Mouse (Mus musculus) heart, adult 18-20 months (tissue): ENCODE measurements around the gene Limk2. TPM values are rescaled to one million over a fixed set of nuclear protein-coding genes. Genes with fewer than 3 reads are reported as not detected.

Experiments
- DNase-seq, 2 experiments: peaks; one replicate each; pipeline ENCODE4 v3.0.0; 2021 to 2022; ENCODE audit warnings: mixed read lengths in 1 of 2
- long read RNA-seq, 2 experiments: library from polyadenylated mRNA; stranded (forward); transcript quantifications; one replicate each; pipeline ENCODE4 v2.0.0; 2021
- total RNA-seq, 2 experiments: library from RNA; stranded (reverse); gene quantifications; 2 replicates each; pipeline ENCODE4 v1.2.3; 2021

The Limk2 gene
- 10 to 100 TPM; 15.1 to 17.0 TPM for total RNA-seq
- long read RNA-seq, experiment 1, transcript Limk2-203 (15 exons, 3,693 nt) = major isoform, 6 of 15 reads
- long read RNA-seq, experiment 1, partial matches to known transcripts = 0 of 15 reads
- long read RNA-seq, experiment 1, other reads (novel, unspliced or antisense) = 5 of 15 reads
- long read RNA-seq, experiment 2, transcript Limk2-203 (15 exons, 3,693 nt) = major isoform, 6 of 14 reads
- long read RNA-seq, experiment 2, partial matches to known transcripts = 1 of 14 reads
- long read RNA-seq, experiment 2, other reads (novel, unspliced or antisense) = 6 of 14 reads

- peak; percentile 93 to 95 for DNase-seq
These were observed at the start of gene Limk2 for GRCm38 (mm10) chr11:3408997-3409732. Gene Limk2 (minus strand): TSS chr11:3409189.

GRCm38 (mm10) chr11:3458428-3459104, 49.6 kb upstream of the Limk2 start:
- DNase-seq = no peak

GRCm38 (mm10) chr11:3456354-3456753, 47.4 kb upstream of the Limk2 start:
- peak; percentile 45 to 82 for DNase-seq

- DNase-seq = no peak
These were observed 45.5 kb upstream of the Limk2 start for GRCm38 (mm10) chr11:3454506-3454905.

- DNase-seq = no peak
These were observed 44.5 kb upstream of the Limk2 start for GRCm38 (mm10) chr11:3453467-3453866.

GRCm38 (mm10) chr11:3452769-3453168, 43.8 kb upstream of the Limk2 start:
- DNase-seq = no peak

- peak; percentile 93 to 98 for DNase-seq
These were observed 43.2 kb upstream of the Limk2 start, which contains the start of gene Rnf185 for GRCm38 (mm10) chr11:3452167-3452639. Gene Rnf185 (minus strand): TSS chr11:3452363.

GRCm38 (mm10) chr11:3451701-3452163, 42.7 kb upstream of the Limk2 start:
- no peak for DNase-seq

- DNase-seq = no peak
These were observed 35.9 kb upstream of the Limk2 start for GRCm38 (mm10) chr11:3444875-3445274.

GRCm38 (mm10) chr11:3443091-3443490, 34.1 kb upstream of the Limk2 start:
- DNase-seq = no peak

GRCm38 (mm10) chr11:3442677-3443076, 33.7 kb upstream of the Limk2 start:
- no peak for DNase-seq

GRCm38 (mm10) chr11:3441696-3442443, 32.9 kb upstream of the Limk2 start:
- peak; percentile 51 to 65 for DNase-seq

GRCm38 (mm10) chr11:3437621-3438020, 28.6 kb upstream of the Limk2 start:
- no peak for DNase-seq

- no peak for DNase-seq
These were observed 24.8 kb upstream of the Limk2 start for GRCm38 (mm10) chr11:3433809-3434208.

- DNase-seq = no peak
These were observed 23.1 kb upstream of the Limk2 start for GRCm38 (mm10) chr11:3431976-3432603.

GRCm38 (mm10) chr11:3431515-3431914, 22.5 kb upstream of the Limk2 start:
- no peak for DNase-seq

GRCm38 (mm10) chr11:3428632-3429031, 19.6 kb upstream of the Limk2 start:
- no peak for DNase-seq

GRCm38 (mm10) chr11:3427697-3428230, 18.8 kb upstream of the Limk2 start:
- DNase-seq = no peak

- DNase-seq = no peak
These were observed 13.3 kb upstream of the Limk2 start for GRCm38 (mm10) chr11:3422242-3422641.

GRCm38 (mm10) chr11:3418741-3419140, 9.8 kb upstream of the Limk2 start:
- peak; percentile 22 to 35 for DNase-seq

GRCm38 (mm10) chr11:3417795-3418194, 8.8 kb upstream of the Limk2 start:
- peak in 1 of 2 experiments; percentile 14 for DNase-seq
